Comparison of ENCODE assay signal across 9 mouse cellular contexts in genomic region chr8:48481709-48482671, GRCm38 (mm10).
DNase-seq lines count a peak whose midpoint lies in the region; ATAC-seq and TF ChIP-seq lines count a peak whose summit lies in the region.
"Had no signal": no experiment of that assay in that cellular context is flagged by ENCODE, and none has a peak within 500 bp of the region (broad histone marks: within the 10 kb centered on the region; RNA-seq: fewer than 3 reads in every experiment).

No protein-coding gene starts in this region.

- 74% methylated on average over 33 of the region's 33 CpGs for WGBS in midbrain, embryonic 13.5 days
- WGBS in midbrain, embryonic 14.5 days = 73% methylated on average over 33 of the region's 33 CpGs
- 69% methylated on average over 33 of the region's 33 CpGs for WGBS in midbrain, postnatal 0 days

- H3K27me3 ChIP-seq in midbrain, embryonic 13.5 days = peaks cover 4% of the 10 kb centered on the region
- H3K27me3 ChIP-seq in midbrain, embryonic 14.5 days (ENCODE audit: control insufficient read depth, insufficient read depth, low read length) = peaks cover 7% of the 10 kb centered on the region; the same call in 1 of the 2 replicates
- no peaks in the 10 kb centered on the region for H3K27me3 ChIP-seq in midbrain, postnatal 0 days (ENCODE audit: insufficient read depth, low read length)

- H3K9me3 ChIP-seq in midbrain, embryonic 13.5 days = no peaks in the 10 kb centered on the region
- H3K9me3 ChIP-seq in midbrain, embryonic 14.5 days (ENCODE audit: control insufficient read depth, low read length) = no peaks in the 10 kb centered on the region
- no peaks in the 10 kb centered on the region for H3K9me3 ChIP-seq in midbrain, postnatal 0 days (ENCODE audit: low read length)

- no peaks in the 10 kb centered on the region for H3K36me3 ChIP-seq in midbrain, embryonic 13.5 days
- H3K36me3 ChIP-seq in midbrain, embryonic 14.5 days (ENCODE audit: control insufficient read depth, insufficient read depth, low read length) = no peaks in the 10 kb centered on the region
- no peaks in the 10 kb centered on the region for H3K36me3 ChIP-seq in midbrain, postnatal 0 days (ENCODE audit: insufficient read depth, low read length)

- intact Hi-C loops in heart, postnatal 36 days (cut with DNase I) = no loop called here

- DNase-seq in embryo, embryonic 10.5 days (ENCODE audit: low spot score) = peak; percentile 22
- no peak for DNase-seq in embryo, embryonic 9.5 days (ENCODE audit: extremely low spot score)
- DNase-seq in midbrain, embryonic 14.5 days = no peak
- DNase-seq in heart, postnatal 36 days = peak; percentile 7 to 12
- DNase-seq in midbrain, postnatal 0 days (ENCODE audit: low spot score) = peak; percentile 40
- no peak for DNase-seq in c-Kit-positive CD71-positive TER-119-positive erythroid progenitor cells, embryonic 14.5 days (ENCODE audit: low spot score)
- no peak for DNase-seq in urinary bladder, postnatal 4 days (ENCODE audit: low spot score in 2 of 2)

- no peak overlapping the region for H3K27ac ChIP-seq in midbrain, embryonic 13.5 days
- no peak overlapping the region for H3K27ac ChIP-seq in midbrain, embryonic 14.5 days (replicated peaks; ENCODE audit: low read depth, low read length)
- no peak overlapping the region for H3K27ac ChIP-seq in midbrain, postnatal 0 days (ENCODE audit: low read depth, low read length)

- TF ChIP-seq CTCF in midbrain, postnatal 0 days (IDR thresholded peaks at IDR 0.05) = no peak

- ATAC-seq in midbrain, embryonic 13.5 days = peak; percentile 66; the same call in 1 of the 2 replicates
- ATAC-seq in midbrain, embryonic 14.5 days (ENCODE audit: low FRiP score, low TSS enrichment) = no peak
- ATAC-seq in midbrain, postnatal 0 days (ENCODE audit: low FRiP score) = no peak

- no peak overlapping the region for H3K4me3 ChIP-seq in midbrain, embryonic 13.5 days (replicated peaks)
- H3K4me3 ChIP-seq in midbrain, embryonic 14.5 days (replicated peaks; ENCODE audit: low read depth, low read length) = no peak overlapping the region
- no peak overlapping the region for H3K4me3 ChIP-seq in midbrain, postnatal 0 days (ENCODE audit: low read depth, low read length)
- H3K4me3 ChIP-seq: erythroblast, embryonic 14.5 days had no signal

- H3K4me1 ChIP-seq in midbrain, embryonic 13.5 days (replicated peaks) = peaks cover 20% of the 10 kb centered on the region
- H3K4me1 ChIP-seq in midbrain, embryonic 14.5 days (ENCODE audit: control insufficient read depth, insufficient read depth, low read length) = no peaks in the 10 kb centered on the region; the same call in 1 of the 2 replicates
- no peaks in the 10 kb centered on the region; the same call in 1 of the 2 replicates for H3K4me1 ChIP-seq in midbrain, postnatal 0 days (ENCODE audit: insufficient read depth, low read length)

- H3K4me2 ChIP-seq in midbrain, embryonic 13.5 days (replicated peaks) = no peak overlapping the region
- no peak overlapping the region for H3K4me2 ChIP-seq in midbrain, embryonic 14.5 days (ENCODE audit: low read length)
- H3K4me2 ChIP-seq in midbrain, postnatal 0 days (ENCODE audit: low read depth, low read length, poor library complexity, severe bottlenecking) = 0 out of 2 replicates have a peak overlapping the region, but pooled peaks have one; percentile 9

- H3K9ac ChIP-seq in midbrain, embryonic 13.5 days (replicated peaks) = no peak overlapping the region
- H3K9ac ChIP-seq in midbrain, embryonic 14.5 days (replicated peaks; ENCODE audit: low read length) = no peak overlapping the region
- H3K9ac ChIP-seq in midbrain, postnatal 0 days (replicated peaks; ENCODE audit: low read length, poor library complexity, severe bottlenecking) = no peak overlapping the region

Comparison
In these comparisons a context has a peak if more than half of its experiments do, and no peak if none do; other contexts are left out.
1. DNase-seq: peak in embryo, embryonic 10.5 days (single experiment), heart, postnatal 36 days (2 of 2) and midbrain, postnatal 0 days (single experiment); none in embryo, embryonic 9.5 days (single experiment), midbrain, embryonic 14.5 days (single experiment), c-Kit-positive CD71-positive TER-119-positive erythroid progenitor cells, embryonic 14.5 days (single experiment) and urinary bladder, postnatal 4 days (0 of 2).